Mouse (Mus musculus): ENCODE measurements around the gene Hapln4. TPM values are rescaled to one million over a fixed set of nuclear protein-coding genes. Genes with fewer than 3 reads are reported as not detected.
"Not testable (repeated sequence)": the region's sequence is repeated elsewhere in the genome, so short reads cannot be mapped to it uniquely, and the experiment has no call there.

Gene Hapln4
- 0.12 and 0.26 TPM in 2 replicates for polyA plus RNA-seq (2016; fragmentation: Nextera tagmentation; extraction: Ambion mirVana)

DNA sequence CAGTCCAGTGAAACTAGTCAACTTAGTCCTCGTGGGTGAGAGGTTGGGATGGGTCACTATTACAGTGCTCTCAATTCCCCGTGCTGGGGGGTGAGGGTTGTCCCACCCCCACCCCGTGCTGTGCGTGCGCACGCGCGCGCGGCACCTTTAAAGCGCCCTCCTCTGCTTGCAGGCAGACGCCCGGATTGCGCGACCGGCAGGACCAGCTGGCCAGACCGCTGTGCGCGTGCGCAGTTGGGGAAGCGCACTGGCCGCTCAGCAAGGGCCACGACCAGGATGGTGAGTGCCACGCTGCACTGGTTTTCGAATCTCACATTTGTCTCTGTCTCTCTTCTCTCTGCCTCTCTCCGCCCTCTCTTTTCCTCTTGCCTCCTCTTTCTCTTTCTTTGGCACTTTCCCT lies at the start of gene Hapln4:
Gene Hapln4 (plus strand): TSS at position 173 of the 400 bp plus-strand sequence.
- WGBS (ENCODE audit: insufficient replicate concordance), result under 1% methylated on average over 26 of the region's 26 CpGs
- H3K9me3 ChIP-seq (replicated peaks), result no peaks in the 10 kb centered on the region
- peaks cover 81% of the 10 kb centered on the region for H3K27me3 ChIP-seq (replicated peaks)
- H3K4me2 ChIP-seq, result peak within 1 kb of the TSS; percentile 59
- H3K27ac ChIP-seq, result no peak within 1 kb of the TSS
- H3K9ac ChIP-seq, result no peak within 1 kb of the TSS
- ATAC-seq, result no peak
- peak within 1 kb of the TSS; percentile 43 for H3K4me3 ChIP-seq
- H3K36me3 ChIP-seq, result no peaks in the 10 kb centered on the region
- peaks cover 22% of the 10 kb centered on the region for H3K4me1 ChIP-seq

DNA sequence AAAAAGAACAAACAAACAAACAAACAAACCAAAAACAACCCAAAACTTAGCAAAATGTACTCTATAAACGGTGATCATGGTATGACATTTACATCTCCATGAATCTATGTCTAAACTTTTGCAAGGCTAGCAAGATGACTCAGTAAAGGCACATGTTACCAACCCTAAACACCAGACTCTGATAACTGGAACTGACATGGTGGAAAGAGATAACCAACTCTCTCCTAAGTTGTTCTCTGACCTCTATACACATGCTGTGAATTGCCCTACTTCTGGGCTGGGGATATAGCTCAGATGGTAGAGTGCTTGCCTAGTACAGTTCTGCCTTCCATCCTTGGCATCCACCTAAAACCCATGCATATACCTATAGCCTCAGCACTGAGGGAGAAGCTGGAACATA lies 45.3 kb upstream of the Hapln4 start:
- H3K27ac ChIP-seq, result peak overlapping the region; percentile 86
- peak overlapping the region; percentile 35; the same call in 1 of the 2 replicates for H3K9ac ChIP-seq
- peak overlapping the region; percentile 51 for H3K4me2 ChIP-seq
- H3K4me3 ChIP-seq, result no peak overlapping the region
- no peaks in the 10 kb centered on the region for H3K27me3 ChIP-seq (replicated peaks)
- 77% methylated on average over 1 of the region's 1 CpGs for WGBS (ENCODE audit: insufficient replicate concordance)
- ATAC-seq, result peak; percentile 74
- H3K36me3 ChIP-seq, result peaks cover 44% of the 10 kb centered on the region
- H3K9me3 ChIP-seq (replicated peaks), result no peaks in the 10 kb centered on the region
- peaks cover 61% of the 10 kb centered on the region for H3K4me1 ChIP-seq

DNA sequence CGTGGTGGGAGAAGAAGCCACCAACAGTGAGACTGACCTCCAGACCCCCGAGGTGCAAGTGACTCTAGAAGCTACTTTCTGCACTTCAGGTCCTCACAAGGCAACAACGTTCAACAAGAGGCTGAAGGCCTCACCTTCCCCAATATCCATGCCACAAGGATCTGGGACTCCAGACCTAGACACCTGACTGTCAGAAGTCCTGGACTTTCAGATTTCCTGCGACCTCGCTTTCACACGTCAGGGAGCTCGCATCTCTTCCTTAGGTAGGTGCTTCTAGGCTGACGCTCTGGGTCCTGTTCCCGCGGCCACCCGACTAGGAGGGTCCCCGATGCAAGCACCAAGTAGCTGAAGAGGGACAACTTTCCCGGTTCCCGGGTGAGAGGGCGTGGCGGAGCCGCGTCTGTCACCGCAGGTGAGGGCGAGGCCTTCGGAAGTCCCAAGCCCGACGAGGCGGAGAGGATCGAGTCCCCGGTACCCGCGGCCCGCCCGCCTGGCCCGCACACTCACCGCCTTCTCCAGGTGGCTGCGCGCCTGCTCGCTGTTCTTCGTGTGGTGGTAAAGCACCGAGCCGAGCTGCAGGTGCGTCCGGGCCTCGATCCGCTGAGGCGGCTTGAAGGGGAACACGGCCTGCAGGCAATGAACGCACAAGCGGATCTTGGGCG lies 41.2 kb upstream of the Hapln4 start:
- Histone ChIP-seq H3K36me3 (peaks cover 16% of the 10 kb centered on the region; the same call in 1 of the 2 replicates), H3K9ac (peak overlapping the region; percentile 96), H3K27ac (peak overlapping the region; percentile 86), H3K4me2 (peak overlapping the region; percentile 96), H3K4me1 (peaks cover 66% of the 10 kb centered on the region), H3K27me3 (replicated peaks) (no peaks in the 10 kb centered on the region), H3K4me3 (peak overlapping the region; percentile 98), H3K9me3 (replicated peaks) (no peaks in the 10 kb centered on the region)
- WGBS (ENCODE audit: insufficient replicate concordance), result under 1% methylated on average over 47 of the region's 47 CpGs
- ATAC-seq, result peak; percentile 38

DNA sequence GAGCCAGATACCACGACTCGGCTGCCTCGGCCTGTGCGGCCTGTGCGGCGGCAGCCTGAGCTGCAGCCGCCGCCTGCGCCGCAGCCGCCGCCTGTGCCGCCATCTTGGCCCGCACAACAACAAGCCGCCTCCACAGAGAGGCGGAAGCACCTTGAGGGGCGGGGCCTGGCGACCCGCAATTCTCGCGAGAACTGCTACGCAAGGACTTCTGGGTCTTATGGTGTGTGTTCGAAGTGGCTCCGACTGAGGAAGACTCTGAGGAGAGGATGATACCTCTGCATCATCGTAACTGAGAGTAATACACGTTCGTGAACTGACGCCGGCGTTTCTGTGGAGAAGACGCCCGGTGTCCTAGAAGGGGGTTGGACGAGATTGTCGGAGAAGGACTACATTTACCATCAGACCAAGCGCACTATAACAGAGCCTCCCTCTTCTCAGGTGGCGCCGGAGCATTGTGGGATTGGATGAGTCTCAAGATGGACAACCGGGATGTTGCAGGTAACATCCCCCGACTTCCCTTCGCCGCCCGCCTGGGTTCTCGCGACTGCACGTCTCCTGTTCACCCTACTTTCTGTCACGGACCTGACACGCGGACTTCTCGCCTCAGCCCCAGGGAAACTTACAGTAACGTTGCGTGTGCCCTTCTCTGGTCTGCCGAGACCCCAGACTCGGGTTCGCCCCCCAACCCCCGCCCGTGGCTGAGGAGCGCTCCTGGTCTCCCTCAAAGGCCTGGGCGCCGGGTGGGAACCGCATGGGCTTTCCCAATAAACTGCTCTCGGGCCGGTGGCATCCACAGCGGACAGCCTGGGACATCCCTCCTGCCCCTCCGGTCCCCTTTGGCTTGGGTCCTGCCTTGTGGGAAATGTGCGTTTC lies 40.4 kb upstream of the Hapln4 start, which contains the start of the genes Mau2 and Sugp1:
Gene Mau2 (minus strand): TSS at position 152 of the 873 bp plus-strand sequence.
Gene Sugp1 (plus strand): TSS at position 231 of the 873 bp plus-strand sequence.
- WGBS (ENCODE audit: insufficient replicate concordance), result 2% methylated on average over 65 of the region's 65 CpGs
- Histone ChIP-seq H3K27me3 (replicated peaks) (no peaks in the 10 kb centered on the region), H3K4me2 (peak within 1 kb of the TSS; percentile 96), H3K9ac (peak within 1 kb of the TSS; percentile 96), H3K9me3 (replicated peaks) (no peaks in the 10 kb centered on the region), H3K36me3 (peaks cover 14% of the 10 kb centered on the region; the same call in 1 of the 2 replicates), H3K4me1 (peaks cover 58% of the 10 kb centered on the region), H3K27ac (peak within 1 kb of the TSS; percentile 86), H3K4me3 (peak within 1 kb of the TSS; percentile 98)
- peak; percentile 91 for ATAC-seq

DNA sequence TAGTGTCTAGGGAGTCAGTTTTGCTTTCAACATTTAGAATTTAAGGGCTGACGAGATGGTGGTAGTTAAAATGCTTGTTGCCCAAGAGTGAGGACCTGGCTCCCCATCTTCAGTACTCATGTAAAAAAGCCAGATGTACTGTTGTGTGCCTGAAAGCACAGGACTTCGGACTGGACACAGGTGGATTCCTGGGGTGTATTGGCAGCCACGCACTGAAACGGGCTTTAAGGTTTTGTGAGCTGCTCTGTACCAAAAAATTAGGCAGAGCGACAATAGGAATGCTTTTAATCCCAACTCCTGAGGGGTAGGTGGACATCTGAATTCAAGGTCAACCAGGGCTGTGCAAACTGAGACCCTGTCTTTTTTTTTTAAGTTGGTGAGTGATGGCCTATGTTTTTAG lies 39.3 kb upstream of the Hapln4 start:
- peak overlapping the region; percentile 96 for H3K4me2 ChIP-seq
- peak overlapping the region; percentile 96 for H3K9ac ChIP-seq
- H3K36me3 ChIP-seq, result peaks cover 22% of the 10 kb centered on the region
- H3K4me1 ChIP-seq, result peaks cover 46% of the 10 kb centered on the region
- no peaks in the 10 kb centered on the region for H3K9me3 ChIP-seq (replicated peaks)
- H3K27me3 ChIP-seq (replicated peaks), result no peaks in the 10 kb centered on the region
- ATAC-seq, result no peak
- WGBS (ENCODE audit: insufficient replicate concordance), result 72% methylated on average over 5 of the region's 5 CpGs
- no peak overlapping the region for H3K27ac ChIP-seq
- peak overlapping the region; percentile 98 for H3K4me3 ChIP-seq

DNA sequence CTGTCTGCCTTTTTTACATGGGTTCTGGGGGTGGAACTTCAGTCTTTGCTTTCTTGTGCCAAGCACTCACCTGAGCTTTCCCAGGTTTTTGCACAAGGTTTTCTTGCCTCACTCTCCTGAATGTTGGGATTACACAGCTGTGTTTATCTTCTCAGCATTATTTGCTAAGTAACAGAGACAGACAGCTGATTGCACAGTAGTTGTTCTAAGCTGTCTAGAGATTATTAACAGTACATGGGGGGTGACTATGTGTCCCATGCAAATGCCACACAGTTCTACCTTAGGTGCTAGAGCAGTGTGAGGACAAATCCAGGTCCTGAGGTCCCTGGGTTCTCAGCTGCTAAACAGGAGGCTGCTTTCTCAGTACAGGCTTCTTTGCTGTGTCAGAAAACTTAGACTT lies 33.6 kb upstream of the Hapln4 start:
- no peaks in the 10 kb centered on the region for H3K9me3 ChIP-seq (replicated peaks)
- peaks cover 69% of the 10 kb centered on the region for H3K36me3 ChIP-seq
- H3K27ac ChIP-seq, result no peak overlapping the region
- peaks cover 2% of the 10 kb centered on the region for H3K4me1 ChIP-seq
- no peak overlapping the region for H3K4me2 ChIP-seq
- no peak overlapping the region for H3K9ac ChIP-seq
- no peak overlapping the region for H3K4me3 ChIP-seq
- H3K27me3 ChIP-seq (replicated peaks), result no peaks in the 10 kb centered on the region
- ATAC-seq, result no peak

DNA sequence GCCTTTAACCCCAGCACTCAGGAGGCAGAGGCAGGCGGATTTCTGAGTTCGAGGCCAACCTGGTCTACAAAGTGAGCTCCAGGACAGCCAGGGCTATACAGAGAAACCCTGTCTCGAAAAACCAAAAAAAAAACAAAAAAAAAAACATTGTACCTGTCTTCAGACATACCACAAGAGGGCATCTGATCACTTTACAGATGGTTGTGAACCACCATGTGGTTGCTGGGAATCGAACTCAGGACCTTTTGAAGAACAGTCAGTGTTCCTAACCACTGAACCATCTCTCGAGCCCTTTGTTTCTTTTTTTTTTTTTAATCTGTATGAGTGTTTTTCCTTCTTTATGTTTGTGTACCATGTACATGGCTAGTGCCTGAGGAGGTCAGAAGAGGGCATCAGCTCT lies 32.8 kb upstream of the Hapln4 start:
- not testable (repeated sequence) for ATAC-seq; H3K4me1 ChIP-seq; H3K9ac ChIP-seq; H3K4me3 ChIP-seq; H3K27me3 ChIP-seq (replicated peaks); H3K9me3 ChIP-seq (replicated peaks); H3K27ac ChIP-seq; H3K4me2 ChIP-seq
- peaks cover 77% of the 10 kb centered on the region for H3K36me3 ChIP-seq
- WGBS (ENCODE audit: insufficient replicate concordance), result 81% methylated on average over 5 of the region's 5 CpGs

DNA sequence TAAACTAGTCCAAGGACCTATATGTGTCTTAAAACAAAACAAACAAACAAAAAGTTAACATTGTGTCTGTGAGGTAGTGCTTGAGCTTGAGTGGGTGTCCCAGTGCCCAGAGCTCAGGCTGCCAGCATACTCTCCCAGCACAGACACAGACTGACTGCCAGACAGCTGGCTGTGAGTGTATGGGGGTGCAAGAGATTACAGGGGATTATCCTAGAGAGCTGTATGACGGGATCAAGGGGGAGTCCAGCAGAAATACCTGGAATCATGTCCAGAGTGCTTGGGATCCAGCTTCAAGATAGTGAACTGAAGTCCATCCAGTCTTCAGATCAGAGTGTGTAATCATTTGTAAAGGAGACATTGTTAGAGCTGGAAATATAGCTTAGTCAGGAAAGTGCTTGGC lies 25.5 kb upstream of the Hapln4 start:
- no peak overlapping the region for H3K9ac ChIP-seq
- no peak for ATAC-seq
- peaks cover 97% of the 10 kb centered on the region for H3K36me3 ChIP-seq
- no peaks in the 10 kb centered on the region for H3K27me3 ChIP-seq (replicated peaks)
- no peak overlapping the region for H3K4me2 ChIP-seq
- no peaks in the 10 kb centered on the region for H3K4me1 ChIP-seq
- no peak overlapping the region for H3K4me3 ChIP-seq
- no peaks in the 10 kb centered on the region for H3K9me3 ChIP-seq (replicated peaks)
- H3K27ac ChIP-seq, result no peak overlapping the region
- 84% methylated on average over 1 of the region's 1 CpGs for WGBS (ENCODE audit: insufficient replicate concordance)

DNA sequence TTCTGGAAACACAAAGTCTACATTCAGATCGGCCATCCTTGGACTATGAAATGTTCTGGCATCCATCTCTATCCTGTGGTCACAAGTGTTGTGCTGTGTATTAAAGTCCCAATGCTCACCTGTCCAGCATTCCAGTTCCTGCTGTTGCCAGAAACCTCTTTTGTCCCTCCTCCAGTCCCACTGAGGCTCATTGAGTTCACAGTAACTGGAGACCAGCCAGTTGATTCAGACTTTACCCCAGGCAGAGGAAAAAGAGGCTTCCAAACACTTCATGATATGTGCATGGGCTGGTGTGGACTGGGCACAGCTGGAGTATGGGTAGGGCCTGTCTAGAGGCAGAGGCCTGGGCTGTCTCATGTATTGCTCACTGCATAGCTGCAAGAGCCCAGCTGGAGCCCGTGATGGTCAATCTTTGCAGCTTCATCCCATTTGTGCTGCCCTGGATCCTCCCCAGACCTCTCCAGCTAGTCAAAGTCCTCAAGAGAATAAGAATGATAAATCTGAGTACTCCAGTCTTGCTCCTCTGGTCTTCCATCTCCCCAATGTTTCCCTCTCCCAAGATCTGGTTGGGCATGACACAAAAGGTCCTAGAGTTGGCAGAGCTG lies 11.3 kb upstream of the Hapln4 start:
- no peak overlapping the region for H3K27ac ChIP-seq
- H3K9me3 ChIP-seq (replicated peaks), result no peaks in the 10 kb centered on the region
- H3K4me3 ChIP-seq, result no peak overlapping the region
- peak overlapping the region; percentile 74; the same call in 1 of the 2 replicates for H3K4me2 ChIP-seq
- WGBS (ENCODE audit: insufficient replicate concordance), result 76% methylated on average over 2 of the region's 2 CpGs
- H3K4me1 ChIP-seq, result peaks cover 19% of the 10 kb centered on the region
- ATAC-seq, result 0 out of 2 replicates have a peak, but pooled peaks have one; percentile 25
- no peak overlapping the region for H3K9ac ChIP-seq
- H3K27me3 ChIP-seq (replicated peaks), result 0 out of 2 replicates have a peak, but pooled peaks cover 9% of the 10 kb centered on the region
- peaks cover 53% of the 10 kb centered on the region for H3K36me3 ChIP-seq

DNA sequence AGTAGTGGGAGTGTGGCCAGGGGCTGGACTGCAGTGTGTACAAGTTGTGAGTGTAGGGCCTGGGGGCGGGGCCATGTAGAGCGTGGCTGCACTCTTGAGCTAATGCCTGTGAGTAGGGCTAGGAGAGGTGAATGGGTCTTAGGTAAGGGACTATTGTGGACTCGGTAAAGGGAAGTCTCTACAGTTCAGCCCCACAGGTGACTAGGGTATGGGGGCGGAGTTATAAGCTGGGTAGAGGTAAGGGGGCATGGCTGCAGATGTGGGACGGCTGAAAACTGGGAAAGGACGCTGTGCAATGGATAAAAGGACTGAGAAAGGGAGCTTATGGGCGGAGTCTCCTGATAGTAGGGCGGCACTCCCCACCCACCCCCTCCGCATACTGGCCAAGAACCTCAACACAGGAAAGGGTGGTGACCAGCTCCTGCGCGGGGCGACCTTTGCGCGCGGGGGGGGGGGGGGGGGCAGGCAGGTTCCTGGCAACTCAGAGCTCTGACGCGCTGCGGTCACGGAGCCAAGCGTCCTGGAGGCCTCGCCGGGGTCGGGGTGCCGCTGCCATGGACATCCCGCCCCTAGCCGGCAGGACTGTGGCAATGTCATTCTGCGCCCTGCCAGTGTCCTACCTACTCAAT lies 10.7 kb upstream of the Hapln4 start, which contains the start of gene Tm6sf2:
Gene Tm6sf2 (plus strand): TSS at position 484 of the 629 bp plus-strand sequence.
- Histone ChIP-seq H3K9ac (peak within 1 kb of the TSS; percentile 51), H3K4me3 (peak within 1 kb of the TSS; percentile 40), H3K27me3 (replicated peaks) (0 out of 2 replicates have a peak, but pooled peaks cover 9% of the 10 kb centered on the region), H3K9me3 (replicated peaks) (no peaks in the 10 kb centered on the region), H3K4me1 (peaks cover 19% of the 10 kb centered on the region), H3K36me3 (peaks cover 47% of the 10 kb centered on the region), H3K27ac (no peak within 1 kb of the TSS), H3K4me2 (peak within 1 kb of the TSS; percentile 74)
- 7% methylated on average over 25 of the region's 27 CpGs for whole genome bisulfite sequencing (ENCODE audit: insufficient replicate concordance)
- ATAC-seq, result peak; percentile 79

DNA sequence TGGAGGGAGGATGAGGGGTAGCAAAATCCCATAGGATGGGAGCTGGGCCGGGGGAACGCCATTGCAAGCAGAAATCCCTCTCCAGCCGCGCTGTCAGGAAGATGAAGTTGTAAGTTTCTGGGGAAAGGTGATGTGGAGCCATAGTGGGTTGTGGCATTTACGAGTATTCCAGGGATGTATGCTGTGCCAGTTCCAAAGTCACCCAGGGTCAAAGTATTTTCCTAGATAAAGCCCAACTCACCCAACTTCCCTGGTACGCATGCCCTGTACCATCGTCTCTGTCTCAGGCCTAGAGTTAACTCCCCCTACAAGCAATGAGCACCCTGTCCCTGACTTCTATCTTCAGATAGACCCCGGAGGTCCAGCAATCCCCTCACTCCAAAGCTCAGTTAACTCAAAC lies 10.1 kb upstream of the Hapln4 start:
- peak overlapping the region; percentile 74 for H3K4me2 ChIP-seq
- H3K27me3 ChIP-seq (replicated peaks), result 0 out of 2 replicates have a peak, but pooled peaks cover 9% of the 10 kb centered on the region
- H3K27ac ChIP-seq, result no peak overlapping the region
- WGBS (ENCODE audit: insufficient replicate concordance), result 60% methylated on average over 8 of the region's 8 CpGs
- H3K9me3 ChIP-seq (replicated peaks), result no peaks in the 10 kb centered on the region
- H3K4me3 ChIP-seq, result peak overlapping the region; percentile 40
- H3K4me1 ChIP-seq, result peaks cover 19% of the 10 kb centered on the region
- peak overlapping the region; percentile 51 for H3K9ac ChIP-seq
- H3K36me3 ChIP-seq, result peaks cover 42% of the 10 kb centered on the region
- ATAC-seq, result no peak; the same call in 1 of the 2 replicates

Data from liver, embryonic 12.5 days (tissue).